Mouse (Mus musculus): ENCODE results near the gene Bscl2. TPM values are rescaled to one million over a fixed set of nuclear protein-coding genes. Genes with fewer than 3 reads are reported as not detected.
"Not testable (repeated sequence)": the region's sequence is repeated elsewhere in the genome, so short reads cannot be mapped to it uniquely, and the experiment has no call there.

Gene Bscl2
- polyA plus RNA-seq, 1 experiment from 2014 or later, result 75.9 TPM

- H3K4me1 ChIP-seq (replicated peaks; ENCODE audit: control insufficient read depth, insufficient read depth), result no peaks in the 10 kb centered on the region; the same call in 1 of the 2 replicates
- no peaks in the 10 kb centered on the region for H3K27me3 ChIP-seq (ENCODE audit: control insufficient read depth, insufficient read depth, low read length)
- no peak overlapping the region for H3K4me3 ChIP-seq (ENCODE audit: low read depth, low read length)
- no peaks in the 10 kb centered on the region for H3K9me3 ChIP-seq (ENCODE audit: control insufficient read depth, low read length)
- H3K27ac ChIP-seq (replicated peaks), result no peak overlapping the region
- H3K4me2 ChIP-seq (replicated peaks; ENCODE audit: low read depth), result no peak overlapping the region
- no peak overlapping the region for H3K9ac ChIP-seq (ENCODE audit: low read length)
- WGBS, result 83% methylated on average over 3 of the region's 3 CpGs
- ATAC-seq (ENCODE audit: low FRiP score, low TSS enrichment) (no peak), DNase-seq (ENCODE audit: low spot score) (no peak)
- no peak for TF ChIP-seq CTCF (IDR thresholded peaks at IDR 0.05; ENCODE audit: low read depth)
- no peaks in the 10 kb centered on the region for H3K36me3 ChIP-seq (ENCODE audit: control insufficient read depth, insufficient read depth, low read length)
Observed at GRCm38 (mm10) chr19:8853117-8853516, 15.8 kb downstream of the Bscl2 start.

DNA sequence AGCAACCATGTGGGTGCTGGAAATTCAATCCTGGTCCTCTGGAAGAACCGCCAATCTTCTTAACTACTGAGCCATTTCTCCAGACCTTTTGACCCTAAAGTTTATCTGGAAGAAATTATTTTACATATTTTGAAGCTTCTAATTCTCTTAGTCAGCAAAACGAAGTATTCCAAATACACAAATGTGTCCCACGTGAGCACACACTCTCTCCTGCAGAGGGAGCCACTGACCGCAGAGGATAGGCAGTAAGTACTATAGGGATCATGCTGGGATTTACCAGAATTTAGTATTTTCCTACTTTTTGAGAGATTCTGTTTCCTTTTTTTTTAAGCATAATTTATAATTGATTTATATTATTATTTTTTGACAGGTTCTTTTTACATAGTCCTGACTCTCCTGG is 20.4 kb downstream of the Bscl2 start:
- H3K4me2 ChIP-seq (replicated peaks; ENCODE audit: low read depth), result no peak overlapping the region
- DNase-seq (ENCODE audit: low spot score), result peak; percentile 78
- TF ChIP-seq CTCF (IDR thresholded peaks at IDR 0.05; ENCODE audit: low read depth) (peak; percentile 84), EP300 (optimal IDR thresholded peaks at IDR 0.05) (no peak)

GRCm38 (mm10) chr19:8859018-8859417 is 21.8 kb downstream of the Bscl2 start:
- DNase-seq (ENCODE audit: low spot score) (no peak), ATAC-seq (ENCODE audit: low FRiP score, low TSS enrichment) (no peak)
- no peak overlapping the region for H3K4me2 ChIP-seq (replicated peaks; ENCODE audit: low read depth)
- no peaks in the 10 kb centered on the region for H3K27me3 ChIP-seq (ENCODE audit: control insufficient read depth, insufficient read depth, low read length)
- no peaks in the 10 kb centered on the region for H3K4me1 ChIP-seq (replicated peaks; ENCODE audit: control insufficient read depth, insufficient read depth)
- 13% methylated on average over 1 of the region's 1 CpGs for WGBS
- H3K9me3 ChIP-seq (ENCODE audit: control insufficient read depth, low read length), result no peaks in the 10 kb centered on the region
- TF ChIP-seq CTCF (IDR thresholded peaks at IDR 0.05; ENCODE audit: low read depth), result peak; percentile 70
- no peak for TF ChIP-seq EP300 (optimal IDR thresholded peaks at IDR 0.05)
- H3K27ac ChIP-seq (replicated peaks), result no peak overlapping the region
- no peak overlapping the region for H3K9ac ChIP-seq (ENCODE audit: low read length)
- no peak overlapping the region for H3K4me3 ChIP-seq (ENCODE audit: low read depth, low read length)
- H3K36me3 ChIP-seq (ENCODE audit: control insufficient read depth, insufficient read depth, low read length), result no peaks in the 10 kb centered on the region

More for the DNA sequence above, 20.4 kb downstream of the Bscl2 start:
- Histone ChIP-seq H3K4me3 (ENCODE audit: low read depth, low read length) (no peak overlapping the region), H3K27me3 (ENCODE audit: control insufficient read depth, insufficient read depth, low read length) (no peaks in the 10 kb centered on the region), H3K9me3 (ENCODE audit: control insufficient read depth, low read length) (no peaks in the 10 kb centered on the region), H3K4me1 (replicated peaks; ENCODE audit: control insufficient read depth, insufficient read depth) (no peaks in the 10 kb centered on the region), H3K27ac (replicated peaks) (no peak overlapping the region), H3K9ac (ENCODE audit: low read length) (no peak overlapping the region), H3K36me3 (ENCODE audit: control insufficient read depth, insufficient read depth, low read length) (no peaks in the 10 kb centered on the region)
- WGBS, result 34% methylated on average over 4 of the region's 4 CpGs
- 0 out of 2 replicates have a peak, but pooled peaks have one; percentile 65 for ATAC-seq (ENCODE audit: low FRiP score, low TSS enrichment)

DNA sequence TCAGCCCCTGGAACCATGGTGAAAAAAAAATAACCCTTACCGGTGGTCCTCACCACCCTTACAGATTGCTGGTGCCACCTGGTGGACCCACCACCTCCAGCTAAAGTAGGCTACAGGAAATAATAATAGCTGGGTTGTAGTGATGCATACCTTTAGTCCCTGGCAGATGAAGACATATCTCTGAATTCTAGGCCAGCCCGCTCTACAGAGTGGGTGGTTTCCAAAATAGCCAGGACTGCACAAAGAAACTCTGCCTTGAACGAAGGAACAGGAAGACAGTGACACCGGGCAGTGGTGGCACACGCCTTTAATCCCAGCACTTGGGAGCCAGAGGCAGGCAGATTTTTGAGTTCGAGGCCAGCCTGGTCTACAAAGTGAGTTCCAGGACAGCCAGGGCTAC is 27.0 kb downstream of the Bscl2 start:
- H3K9me3 ChIP-seq (ENCODE audit: control insufficient read depth, low read length), result no peaks in the 10 kb centered on the region

DNA sequence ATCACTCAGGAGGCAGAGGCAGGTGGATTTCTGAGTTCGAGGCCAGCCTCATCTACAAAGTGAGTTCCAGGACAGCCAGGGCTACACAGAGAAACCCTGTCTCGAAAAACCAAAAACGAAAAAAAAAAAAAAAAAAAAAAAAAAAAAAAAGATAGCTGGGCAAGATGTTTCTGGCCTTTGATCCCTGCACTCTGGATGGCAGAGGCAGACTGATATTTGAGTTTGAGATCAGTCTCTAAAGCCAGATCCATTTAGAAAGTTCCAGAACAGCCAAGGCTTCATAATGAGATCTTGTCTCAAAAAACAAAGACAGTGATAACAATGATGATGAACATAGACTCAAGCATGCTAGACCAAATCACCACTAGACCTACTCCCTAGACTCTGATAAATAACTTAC is 33.1 kb downstream of the Bscl2 start:
- H3K4me1 ChIP-seq (replicated peaks; ENCODE audit: control insufficient read depth, insufficient read depth); H3K9me3 ChIP-seq (ENCODE audit: control insufficient read depth, low read length); H3K27me3 ChIP-seq (ENCODE audit: control insufficient read depth, insufficient read depth, low read length); H3K27ac ChIP-seq (replicated peaks); H3K4me3 ChIP-seq (ENCODE audit: low read depth, low read length); ATAC-seq (ENCODE audit: low FRiP score, low TSS enrichment); DNase-seq (ENCODE audit: low spot score); H3K9ac ChIP-seq (ENCODE audit: low read length): not testable (repeated sequence)
- 75% methylated on average over 1 of the region's 3 CpGs for WGBS
- Histone ChIP-seq H3K36me3 (ENCODE audit: control insufficient read depth, insufficient read depth, low read length) (peaks cover 18% of the 10 kb centered on the region), H3K4me2 (replicated peaks; ENCODE audit: low read depth) (peak overlapping the region; percentile 93; the same call in 1 of the 2 replicates)

More for the DNA sequence above, 27.0 kb downstream of the Bscl2 start:
- Histone ChIP-seq H3K4me2 (replicated peaks; ENCODE audit: low read depth) (no peak overlapping the region), H3K4me1 (replicated peaks; ENCODE audit: control insufficient read depth, insufficient read depth) (no peaks in the 10 kb centered on the region), H3K9ac (ENCODE audit: low read length) (no peak overlapping the region), H3K36me3 (ENCODE audit: control insufficient read depth, insufficient read depth, low read length) (no peaks in the 10 kb centered on the region), H3K4me3 (ENCODE audit: low read depth, low read length) (no peak overlapping the region), H3K27ac (replicated peaks) (no peak overlapping the region), H3K27me3 (ENCODE audit: control insufficient read depth, insufficient read depth, low read length) (no peaks in the 10 kb centered on the region)
- ATAC-seq (ENCODE audit: low FRiP score, low TSS enrichment), result no peak
- WGBS, result 78% methylated on average over 6 of the region's 6 CpGs
- DNase-seq (ENCODE audit: low spot score), result no peak
- TF ChIP-seq CTCF (IDR thresholded peaks at IDR 0.05; ENCODE audit: low read depth) (peak; percentile 8; the same call in 1 of the 2 replicates), EP300 (optimal IDR thresholded peaks at IDR 0.05) (no peak)

DNA sequence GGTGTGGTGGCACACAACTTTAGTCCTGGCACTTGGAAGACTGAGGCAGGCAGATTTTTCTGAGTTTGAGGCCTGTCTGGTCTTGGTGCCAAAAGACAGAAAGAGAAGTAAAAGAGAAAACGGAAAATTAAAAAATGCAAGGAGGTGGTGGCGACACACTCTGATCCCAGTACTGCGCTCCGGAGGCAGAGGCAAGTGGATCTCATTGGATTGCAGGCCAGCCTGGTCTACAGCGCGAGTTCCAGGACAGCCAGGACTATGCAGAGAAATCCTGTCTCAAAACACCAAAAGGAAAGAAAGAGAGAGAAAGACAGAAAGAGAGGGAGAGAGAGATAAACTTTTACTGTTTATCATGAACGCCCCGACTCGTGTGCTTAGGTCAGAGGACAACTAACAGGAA is 33.6 kb downstream of the Bscl2 start:
- no peaks in the 10 kb centered on the region for H3K9me3 ChIP-seq (ENCODE audit: control insufficient read depth, low read length)
- H3K9ac ChIP-seq (ENCODE audit: low read length), result peak overlapping the region; percentile 57; the same call in 1 of the 2 replicates
- H3K36me3 ChIP-seq (ENCODE audit: control insufficient read depth, insufficient read depth, low read length), result peaks cover 23% of the 10 kb centered on the region
- no peaks in the 10 kb centered on the region for H3K27me3 ChIP-seq (ENCODE audit: control insufficient read depth, insufficient read depth, low read length)
- 0 out of 2 replicates have a peak, but pooled peaks cover 6% of the 10 kb centered on the region for H3K4me1 ChIP-seq (replicated peaks; ENCODE audit: control insufficient read depth, insufficient read depth)
- H3K4me2 ChIP-seq (replicated peaks; ENCODE audit: low read depth), result peak overlapping the region; percentile 93
- WGBS, result 37% methylated on average over 9 of the region's 9 CpGs
- TF ChIP-seq CTCF (IDR thresholded peaks at IDR 0.05; ENCODE audit: low read depth), result no peak
- no peak for TF ChIP-seq EP300 (optimal IDR thresholded peaks at IDR 0.05)
- H3K4me3 ChIP-seq (ENCODE audit: low read depth, low read length), result peak overlapping the region; percentile 98
- no peak for ATAC-seq (ENCODE audit: low FRiP score, low TSS enrichment)
- DNase-seq (ENCODE audit: low spot score), result no peak
- H3K27ac ChIP-seq (replicated peaks), result peak overlapping the region; percentile 77

Measured in stomach, postnatal 0 days (tissue).